Mouse (Mus musculus): ENCODE results near the gene Dpp6. TPM values are rescaled to one million over a fixed set of nuclear protein-coding genes. Genes with fewer than 3 reads are reported as not detected.

The Dpp6 gene
- total RNA-seq, 2 experiments from 2014 or later: 0.25 to 0.49 TPM

DNA sequence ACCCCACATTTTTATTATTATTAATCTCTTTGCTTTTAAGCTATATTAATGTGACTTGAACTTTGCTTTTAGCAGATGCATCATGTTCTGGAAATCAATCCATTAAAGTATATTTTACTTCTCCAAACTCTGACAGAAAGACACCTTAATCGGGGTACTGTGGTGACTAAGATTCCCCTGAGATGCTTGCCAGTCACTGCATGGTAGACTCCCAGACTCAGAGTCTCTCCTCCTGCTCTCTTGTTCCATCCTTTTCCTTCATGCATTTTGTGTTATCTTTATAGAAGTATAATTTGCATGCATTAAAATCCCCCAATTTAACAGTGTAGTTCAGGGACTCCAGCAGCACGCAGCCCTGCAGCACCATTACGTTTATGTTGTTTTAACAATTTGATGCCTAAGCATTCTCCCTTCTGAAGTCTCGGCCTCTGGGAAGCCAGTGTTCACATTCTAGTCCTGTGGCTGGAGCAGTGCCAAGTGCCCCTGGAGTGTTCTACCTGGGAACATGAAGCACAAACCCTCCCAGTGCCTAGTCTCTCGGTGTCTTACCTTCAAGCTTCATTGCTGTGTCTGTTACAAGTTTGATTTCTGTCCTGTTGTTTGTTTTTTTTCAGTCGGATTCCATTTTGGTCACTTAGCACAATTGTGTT lies 153.1 kb downstream of the Dpp6 start:
- no peak for DNase-seq

GRCm38 (mm10) chr5:26973166-26973565 lies 156.2 kb downstream of the Dpp6 start:
- no peak for DNase-seq

DNA sequence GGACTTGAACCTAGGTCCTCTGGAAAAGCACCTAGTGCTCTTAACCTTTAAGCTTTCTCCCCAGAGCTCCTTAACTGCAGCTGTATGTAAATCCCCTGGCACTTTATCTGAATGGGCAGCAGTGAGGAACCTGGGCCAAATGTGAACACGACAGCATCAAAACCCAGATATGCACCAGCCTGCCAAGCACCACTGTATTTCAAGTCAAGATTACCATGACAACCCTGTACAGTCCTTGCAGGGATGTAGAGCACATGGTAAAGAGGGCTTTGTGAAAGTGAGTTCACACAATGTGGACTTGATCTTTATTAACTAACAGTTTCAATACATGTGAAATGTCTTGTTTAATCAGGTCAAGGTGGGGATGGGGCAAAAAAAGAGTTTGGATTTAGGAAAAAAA lies 162.3 kb downstream of the Dpp6 start:
- no peak for DNase-seq

- no peak for DNase-seq
These were observed 162.8 kb downstream of the Dpp6 start for GRCm38 (mm10) chr5:26979755-26980154.

- DNase-seq: no peak
These were observed 168.1 kb downstream of the Dpp6 start for GRCm38 (mm10) chr5:26985114-26985513.

- DNase-seq: no peak
These were observed 174.6 kb downstream of the Dpp6 start for GRCm38 (mm10) chr5:26991587-26991986.

- peak; percentile 10 to 44 for DNase-seq
These were observed 186.5 kb downstream of the Dpp6 start for GRCm38 (mm10) chr5:27003537-27003936.

GRCm38 (mm10) chr5:27009157-27009556 lies 192.2 kb downstream of the Dpp6 start:
- peak; percentile 6 to 38 for DNase-seq

DNA sequence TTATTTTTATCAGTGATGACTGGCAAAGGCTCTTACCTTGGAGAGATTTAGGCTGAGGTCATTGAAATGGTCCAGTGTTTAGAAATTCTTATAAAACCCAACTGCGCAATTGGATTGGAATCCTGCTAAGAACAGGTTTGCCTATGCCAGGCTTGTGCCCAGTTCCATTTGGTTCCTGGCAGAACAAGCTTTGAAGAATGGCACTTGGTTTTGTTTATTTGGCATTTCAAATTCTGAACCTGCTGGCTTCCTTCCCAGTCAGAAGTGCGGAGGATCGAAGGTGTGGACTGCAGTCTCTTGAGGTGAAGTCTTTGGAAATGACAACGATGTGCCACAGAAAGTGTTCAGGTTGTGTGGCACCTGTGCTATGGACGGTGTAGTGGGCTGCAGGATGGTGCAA lies 193.6 kb downstream of the Dpp6 start:
- no peak for DNase-seq

- DNase-seq: no peak
These were observed 201.4 kb downstream of the Dpp6 start for GRCm38 (mm10) chr5:27018314-27018956.

GRCm38 (mm10) chr5:27028611-27029010 lies 211.6 kb downstream of the Dpp6 start:
- no peak for DNase-seq

GRCm38 (mm10) chr5:27029784-27030183 lies 212.8 kb downstream of the Dpp6 start:
- DNase-seq: no peak

- DNase-seq: no peak
These were observed 217.9 kb downstream of the Dpp6 start for GRCm38 (mm10) chr5:27034858-27035257.

DNA sequence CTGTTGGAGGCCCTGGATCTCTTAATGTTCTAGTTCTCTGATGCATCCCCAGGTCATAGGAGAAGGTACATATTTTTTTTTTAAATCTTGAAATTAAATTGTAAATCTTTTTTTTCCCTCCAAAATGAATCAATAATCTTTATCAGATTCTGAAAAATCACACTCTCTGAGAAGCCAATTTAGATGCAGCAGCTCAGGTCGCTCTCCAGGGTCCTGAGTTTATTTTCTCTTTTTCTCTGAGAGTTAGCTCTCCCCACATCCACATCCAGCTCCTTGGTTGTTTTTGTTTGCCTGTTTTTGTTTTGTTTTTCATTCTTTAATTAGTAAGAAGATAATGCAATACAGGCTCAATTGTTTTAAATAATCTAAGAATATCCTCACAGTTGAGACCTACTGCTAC lies 218.3 kb downstream of the Dpp6 start:
- no peak for DNase-seq

DNA sequence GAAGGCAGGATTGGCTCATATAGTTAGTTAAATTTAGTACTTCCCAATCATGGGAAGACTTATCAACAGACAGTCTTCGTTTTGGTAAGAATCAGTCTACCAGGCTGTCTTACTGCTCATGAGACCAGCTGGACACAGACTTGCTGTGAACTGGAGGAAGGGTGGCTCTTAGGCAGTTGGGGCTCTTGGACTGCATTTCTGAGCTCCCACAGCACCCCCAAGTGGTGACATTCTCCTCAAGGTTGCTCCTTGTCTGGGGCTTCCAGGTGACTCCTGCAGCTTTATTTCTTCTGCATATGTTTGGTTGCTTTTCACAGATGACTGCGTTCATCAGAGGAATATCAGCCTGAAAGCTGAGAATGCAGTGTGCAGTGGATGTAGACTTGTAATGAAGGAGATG lies 218.9 kb downstream of the Dpp6 start:
- DNase-seq: no peak

DNA sequence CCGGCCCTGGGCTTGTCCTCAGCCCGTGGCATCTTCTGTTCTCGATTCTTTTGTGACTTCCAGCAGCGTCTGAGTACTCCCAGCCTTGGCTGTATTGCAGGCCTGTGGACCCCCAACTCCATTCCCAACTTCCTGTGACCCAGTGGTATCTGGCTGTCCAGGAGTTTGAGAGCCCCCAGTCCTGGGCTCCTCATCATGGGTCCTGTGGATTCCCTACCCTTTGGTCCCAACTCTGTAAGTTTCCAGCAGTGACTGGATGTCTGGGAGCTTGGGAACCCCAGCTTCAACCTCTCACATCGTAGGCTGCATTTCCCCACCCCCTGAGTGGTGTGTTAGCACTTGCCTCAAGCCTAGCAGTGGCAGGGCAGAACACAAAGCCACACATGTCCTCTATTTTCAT lies 220.8 kb downstream of the Dpp6 start:
- no peak for DNase-seq

GRCm38 (mm10) chr5:27048167-27048566 lies 231.2 kb downstream of the Dpp6 start:
- no peak for DNase-seq

DNA sequence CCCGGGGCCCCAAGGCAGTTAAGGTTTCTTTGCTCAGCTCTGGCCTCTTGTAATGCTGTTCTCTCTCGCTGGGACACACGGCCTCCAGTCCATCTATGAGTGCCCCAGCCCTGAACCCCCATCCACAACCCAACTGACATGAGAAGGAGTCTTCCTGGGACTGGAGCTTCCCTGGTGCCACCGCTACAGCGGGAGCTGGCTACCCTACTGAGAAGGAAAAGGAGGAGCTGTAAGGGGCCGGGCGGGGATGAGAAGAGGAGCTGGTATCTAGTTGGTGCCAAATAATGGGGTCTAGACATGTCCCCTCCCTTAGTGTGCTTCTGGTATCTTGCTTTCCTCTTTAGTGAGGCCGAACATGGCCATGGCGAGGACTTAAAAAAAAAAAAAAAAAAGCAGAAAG lies 231.9 kb downstream of the Dpp6 start:
- no peak for DNase-seq

DNA sequence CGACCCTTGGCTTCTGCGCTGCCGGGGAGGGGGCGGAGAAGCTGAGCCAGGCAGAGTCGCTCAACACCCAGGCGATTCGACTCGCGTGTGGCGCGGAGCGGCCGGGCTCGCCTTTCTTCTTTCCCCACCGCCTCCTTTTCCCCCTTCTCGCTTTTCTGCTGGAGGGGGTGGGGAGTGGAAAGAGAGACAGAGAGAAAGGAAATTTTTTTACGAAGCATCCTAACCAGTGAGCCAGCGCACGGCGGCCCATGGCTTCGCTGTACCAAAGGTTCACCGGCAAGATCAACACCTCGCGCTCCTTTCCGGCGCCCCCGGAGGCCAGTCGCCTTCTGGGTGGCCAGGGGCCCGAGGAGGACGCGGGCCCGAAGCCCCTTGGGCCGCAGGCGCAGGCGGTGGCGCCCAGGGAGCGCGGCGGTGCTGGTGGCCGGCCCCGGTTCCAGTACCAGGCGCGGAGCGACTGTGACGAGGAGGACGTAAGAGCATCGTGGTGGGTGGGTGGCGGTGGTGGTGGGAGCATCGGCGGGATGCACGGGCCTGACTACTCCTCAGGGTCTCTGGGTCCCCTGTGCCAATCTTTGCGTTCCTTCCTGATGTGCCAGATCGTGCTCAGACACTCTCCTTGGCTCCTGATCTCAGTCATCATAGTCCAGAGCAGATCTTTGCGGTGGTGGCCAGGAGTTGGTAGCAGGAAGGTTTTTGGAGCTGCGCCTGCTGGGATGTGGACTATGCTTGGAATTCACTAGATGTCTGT lies 232.5 kb downstream of the Dpp6 start:
- DNase-seq: no peak

GRCm38 (mm10) chr5:27051250-27051649 lies 234.2 kb downstream of the Dpp6 start:
- no peak for DNase-seq

GRCm38 (mm10) chr5:27052441-27052840 lies 235.4 kb downstream of the Dpp6 start:
- peak in 1 of 2 experiments; percentile 7 for DNase-seq

DNA sequence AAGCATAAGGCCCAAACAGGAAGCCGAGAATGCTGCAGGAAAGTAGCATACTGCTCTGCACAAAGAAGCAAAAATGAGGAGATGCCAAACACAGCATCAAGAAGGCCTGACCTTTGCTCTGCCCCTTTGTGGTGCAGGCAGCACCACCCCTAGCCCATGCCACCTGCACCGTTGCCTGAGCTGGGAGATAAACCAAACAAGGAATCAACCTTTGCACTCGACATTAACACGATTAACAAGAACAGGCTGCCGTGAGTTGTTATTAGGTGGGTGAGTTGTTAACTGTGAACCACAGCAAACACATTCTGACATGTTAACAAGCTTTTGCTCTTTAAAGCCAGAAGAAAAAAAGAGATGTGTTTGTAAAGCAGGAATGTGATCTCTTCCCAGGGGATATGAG lies 239.4 kb downstream of the Dpp6 start:
- DNase-seq: no peak

DNA sequence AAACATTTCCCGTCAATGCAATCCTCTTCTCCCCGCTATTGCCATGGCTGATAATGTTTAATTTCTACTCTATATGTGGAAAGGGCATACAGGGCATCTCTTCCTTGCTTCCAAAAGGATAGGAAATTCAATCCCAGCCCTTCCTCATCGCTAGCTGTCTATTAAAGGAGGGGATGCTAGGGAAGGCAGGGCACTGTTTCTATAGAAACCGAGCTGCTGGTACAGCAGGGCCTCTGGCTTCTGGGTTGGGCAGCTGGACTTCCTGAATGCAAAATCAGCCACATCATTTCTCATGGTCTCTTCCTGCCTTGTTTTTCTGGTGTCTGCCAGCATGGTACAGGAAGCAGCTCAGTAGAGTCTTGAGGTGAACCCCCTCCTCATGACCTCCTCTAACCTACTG lies 243.1 kb downstream of the Dpp6 start:
- no peak for DNase-seq

DNA sequence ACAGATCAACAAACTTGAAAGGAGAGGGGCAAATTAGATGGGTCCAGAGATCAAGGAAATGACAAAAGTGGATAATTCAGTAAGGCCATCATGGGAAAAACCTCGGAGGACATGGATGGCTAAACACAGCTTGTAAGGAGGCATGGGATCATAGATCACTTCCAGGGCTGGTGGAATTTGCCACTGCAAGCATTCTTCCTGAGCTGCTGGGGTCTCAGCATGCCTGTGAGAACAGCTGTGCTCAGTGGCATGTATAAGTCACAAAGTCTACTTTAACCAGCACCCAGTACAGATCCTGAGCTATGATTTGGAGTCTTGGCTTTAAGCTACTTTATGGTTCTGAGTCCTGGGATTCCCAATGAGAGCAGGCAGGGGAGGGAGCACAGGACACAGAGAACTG lies 246.9 kb downstream of the Dpp6 start:
- no peak for DNase-seq
